Mouse (Mus musculus) erythroblast, adult 5-6 weeks (primary cell): Measurements from ENCODE around the gene Bcl2l11. TPM values are rescaled to one million over a fixed set of nuclear protein-coding genes. Genes with fewer than 3 reads are reported as not detected.
"Not testable (repeated sequence)": the region's sequence is repeated elsewhere in the genome, so short reads cannot be mapped to it uniquely, and the experiment has no call there.

ENCODE experiments used
- ATAC-seq: replicated peaks from 2 replicates; pipeline ENCODE4 v1.8.0; 2016; ENCODE audit warnings: moderate number of reproducible peaks, mild to moderate bottlenecking, moderate TSS enrichment, inconsistent platforms; ENCODE audit not compliant: poor library complexity, low FRiP score, severe bottlenecking
- total RNA-seq, 2 experiments: library from RNA; stranded (forward) in 1 of 2; stranded (reverse) in 1 of 2; fragments of 150-400 nt in 1 of 2; fragments of 200-764, 138-1000 nt in 1 of 2; gene quantifications; 2 replicates each; pipeline versions ENCODE4 v1.2.3 to v1.2.4; 2015 to 2017; ENCODE audit warnings: low replicate concordance in 2 of 2

The Bcl2l11 gene
- 3.8 and 4.0 TPM in 2 replicates for total RNA-seq (2015; ENCODE audit: low replicate concordance)
- total RNA-seq (2017; ENCODE audit: low replicate concordance): 8.1 and 14.8 TPM in 2 replicates

DNA sequence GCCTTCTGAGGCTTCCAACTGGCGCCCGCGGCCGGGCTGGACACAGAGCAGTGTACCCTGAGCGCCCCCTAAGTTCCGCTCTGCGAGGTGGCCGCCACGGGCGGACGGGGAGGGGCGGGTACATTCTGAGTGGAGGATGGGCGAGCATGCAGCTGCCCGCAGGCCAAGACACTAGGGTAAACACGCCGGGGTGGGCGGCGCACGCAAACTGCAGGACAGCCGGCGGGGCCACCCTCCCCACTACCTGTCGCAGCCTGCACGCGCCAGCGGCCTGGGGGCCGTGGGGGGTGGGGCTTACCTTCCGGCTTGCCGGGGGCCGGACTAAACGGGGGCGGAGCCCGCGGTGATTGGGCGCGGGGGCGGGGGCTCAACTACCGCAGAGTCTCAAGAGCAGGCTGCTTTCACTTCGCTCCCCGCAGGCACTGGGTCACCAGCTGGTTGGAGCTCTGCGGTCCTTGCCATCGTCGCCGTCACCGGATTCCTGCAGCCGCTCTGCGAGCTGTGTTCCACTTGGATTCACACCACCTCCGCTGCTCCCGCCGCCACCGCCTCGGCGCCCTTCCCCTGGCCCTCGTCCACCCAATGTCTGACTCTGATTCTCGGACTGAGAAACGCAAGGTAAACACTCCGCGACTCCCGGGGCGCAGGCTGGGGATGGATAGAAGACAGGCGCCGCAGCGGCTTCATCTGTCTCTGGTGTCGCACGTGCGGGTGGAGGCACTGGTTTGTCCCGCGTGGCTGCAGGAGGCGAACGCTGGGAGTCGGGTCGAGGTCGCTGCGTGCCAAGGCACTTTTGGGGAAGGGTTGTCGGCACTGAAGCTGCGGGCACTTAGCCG lies at the start of gene Bcl2l11:
TSS of gene Bcl2l11 (plus strand) at position 404 of the 836 bp plus-strand sequence.
- peak; percentile 79 for ATAC-seq

DNA sequence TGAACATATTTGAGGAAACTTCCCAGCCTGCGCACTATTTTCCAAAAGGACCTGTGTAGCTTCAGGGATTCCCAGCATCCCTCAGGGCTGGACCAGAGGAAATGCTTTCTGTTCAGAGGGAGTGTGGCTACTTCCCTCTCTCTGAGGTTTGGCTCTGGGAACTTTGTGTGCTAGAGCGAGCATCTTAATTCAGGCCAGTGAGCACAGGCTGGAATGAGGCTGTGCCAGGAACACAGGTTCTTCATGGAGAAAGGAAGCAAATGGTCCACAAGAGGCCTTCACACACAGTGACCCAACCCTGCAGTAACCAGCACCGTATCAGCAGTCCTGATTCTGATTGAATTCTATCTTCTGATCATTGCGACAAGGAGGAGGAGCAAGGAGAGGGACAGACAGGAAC lies 48.9 kb upstream of the Bcl2l11 start:
- ATAC-seq: no peak

DNA sequence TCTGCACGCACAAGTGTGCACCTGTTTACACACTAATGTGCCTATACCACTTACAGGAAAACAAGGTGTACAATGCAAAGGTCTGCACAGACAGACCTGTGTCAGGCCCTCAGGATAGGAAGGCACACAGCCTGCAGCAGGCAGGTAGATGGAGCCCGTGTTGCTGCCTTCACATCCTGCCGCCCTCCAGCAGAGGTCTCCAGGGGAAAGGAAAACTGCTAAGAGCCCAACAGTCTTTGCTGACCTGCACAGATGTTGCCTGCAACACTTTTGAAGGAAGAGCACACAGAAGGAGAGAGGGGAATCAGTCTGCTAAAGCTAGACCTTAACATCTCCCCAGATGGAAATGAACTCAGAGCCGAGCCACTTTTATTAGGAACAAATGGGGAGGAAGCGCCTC lies 47.0 kb upstream of the Bcl2l11 start:
- no peak for ATAC-seq

DNA sequence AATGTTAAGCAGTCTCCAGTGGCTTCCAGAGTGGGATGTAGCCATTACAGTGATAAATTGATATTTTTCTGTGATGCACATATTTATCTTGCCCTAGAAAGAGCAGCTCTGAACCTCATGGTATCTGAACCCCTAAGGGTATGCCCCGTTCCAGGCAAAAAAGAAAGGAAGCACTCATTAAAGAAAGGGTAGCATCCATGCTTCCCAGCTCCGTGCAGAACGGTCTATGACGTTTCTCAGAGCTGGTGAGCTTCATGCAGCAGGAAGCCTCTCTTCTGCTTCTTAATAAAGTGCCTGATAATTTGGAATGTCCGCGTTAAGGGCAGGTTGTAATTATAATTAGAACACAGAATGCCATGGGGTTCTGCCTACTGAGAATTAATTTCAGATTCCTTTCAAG lies 46.5 kb upstream of the Bcl2l11 start:
- ATAC-seq: no peak

DNA sequence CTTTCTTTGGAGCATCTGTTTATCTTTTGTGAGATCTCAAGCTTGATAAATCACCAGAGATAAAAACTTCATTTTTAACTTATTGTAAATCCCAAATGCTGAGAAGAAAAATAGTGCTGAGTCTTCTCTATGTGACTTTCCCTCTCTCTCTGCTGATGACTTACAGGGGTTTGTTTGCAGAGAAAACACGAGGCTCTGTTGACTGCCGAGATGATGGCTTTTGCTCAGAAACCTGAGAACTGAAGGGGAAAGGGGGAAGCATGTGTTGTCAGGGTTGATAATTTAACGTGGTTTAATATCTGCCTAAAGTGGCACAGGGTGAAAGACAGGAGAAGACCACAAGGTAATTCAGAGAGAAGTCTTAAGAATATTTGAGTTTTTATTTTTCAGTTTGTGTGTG lies 42.0 kb upstream of the Bcl2l11 start:
- no peak for ATAC-seq

DNA sequence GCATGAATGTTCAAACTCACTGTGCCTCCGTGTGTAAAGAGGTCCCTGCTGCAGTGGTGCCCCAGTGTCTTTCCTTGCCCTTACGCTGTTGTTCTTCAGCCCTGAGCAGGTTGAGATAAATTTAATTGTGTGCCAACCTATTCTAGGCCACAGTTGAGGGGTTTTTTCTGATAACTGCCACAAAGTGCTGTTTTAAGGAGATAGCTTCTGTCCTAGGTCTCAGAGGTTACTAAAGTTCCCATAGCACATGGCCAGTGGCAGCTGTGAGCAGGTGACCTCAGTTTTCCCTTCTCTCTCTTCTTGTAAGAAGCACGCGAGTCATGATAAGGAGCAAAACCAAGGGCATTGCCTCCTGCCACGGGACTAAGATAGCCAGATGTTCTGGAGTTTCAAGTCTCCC lies 41.2 kb upstream of the Bcl2l11 start:
- no peak for ATAC-seq

DNA sequence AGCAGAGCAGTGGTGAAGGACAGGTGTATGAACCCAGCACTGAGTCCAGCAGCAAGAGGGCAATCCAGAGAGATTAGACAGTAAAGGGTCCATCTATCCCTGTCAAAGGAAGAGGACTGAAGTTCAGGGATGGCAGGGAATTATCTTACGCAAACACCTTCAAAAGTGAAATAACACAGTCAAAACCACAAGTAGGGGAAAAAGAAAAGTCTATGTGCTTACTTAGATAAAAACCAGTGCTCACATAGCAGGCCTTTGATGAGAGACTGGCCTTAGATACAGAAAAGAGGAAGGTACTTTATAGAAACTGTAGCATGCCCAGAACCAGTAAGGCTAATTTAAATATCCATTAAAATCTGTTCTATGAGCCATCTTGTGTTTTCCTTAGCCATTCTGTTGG lies 40.4 kb upstream of the Bcl2l11 start:
- ATAC-seq: no peak

DNA sequence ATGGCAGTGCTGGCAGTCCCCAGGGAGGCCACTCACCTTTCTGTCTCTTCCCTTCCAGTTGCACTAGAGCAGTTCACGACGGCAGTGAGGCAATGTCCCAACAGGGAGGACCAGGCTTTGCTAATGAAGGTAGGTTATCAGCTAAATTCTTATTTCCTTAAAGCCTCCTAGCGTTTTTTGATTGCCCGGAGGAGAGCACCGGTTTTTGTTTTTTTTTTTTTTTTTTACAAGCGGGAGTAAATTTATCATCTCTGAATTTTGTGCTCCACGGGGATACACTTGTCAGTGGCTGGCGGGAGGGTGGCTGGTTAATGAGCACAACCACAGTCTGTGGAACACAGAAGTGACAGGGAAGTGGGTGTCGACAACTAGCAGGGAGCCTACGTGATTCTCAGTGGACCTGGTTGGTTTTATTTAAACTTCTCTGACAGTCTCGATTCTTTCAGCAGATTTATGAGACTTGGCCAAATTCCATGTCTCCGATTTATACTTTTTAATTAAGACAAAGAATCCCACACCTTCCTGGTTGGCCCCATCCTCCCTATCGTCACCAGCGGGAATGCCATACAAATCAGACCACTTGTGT lies 39.4 kb upstream of the Bcl2l11 start:
- ATAC-seq: no peak

DNA sequence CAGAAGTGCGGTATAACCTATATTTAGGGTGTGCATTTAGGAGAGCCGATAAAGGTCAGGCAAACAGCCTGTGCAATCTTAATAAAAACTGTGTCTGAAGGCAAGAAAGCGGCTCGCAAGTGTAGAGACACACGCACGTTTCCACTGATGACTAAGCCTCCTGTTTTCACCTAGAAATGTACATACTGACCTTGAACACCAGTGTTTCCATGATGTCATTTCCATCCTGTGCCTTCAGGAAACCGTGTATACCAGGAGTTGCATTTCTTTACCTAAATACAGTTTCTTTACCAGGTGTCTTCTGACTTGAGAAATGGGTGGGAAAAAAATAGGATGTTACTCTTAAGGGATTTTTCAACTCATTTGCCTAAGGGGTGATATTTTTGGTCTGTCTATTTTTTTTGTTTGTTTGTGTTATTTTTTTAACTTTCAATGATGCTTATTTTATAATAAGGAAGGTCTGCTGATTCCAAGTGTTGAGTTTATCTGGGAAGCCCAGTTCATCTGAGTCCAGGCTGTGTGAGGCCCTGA lies 38.8 kb upstream of the Bcl2l11 start:
- ATAC-seq: no peak

DNA sequence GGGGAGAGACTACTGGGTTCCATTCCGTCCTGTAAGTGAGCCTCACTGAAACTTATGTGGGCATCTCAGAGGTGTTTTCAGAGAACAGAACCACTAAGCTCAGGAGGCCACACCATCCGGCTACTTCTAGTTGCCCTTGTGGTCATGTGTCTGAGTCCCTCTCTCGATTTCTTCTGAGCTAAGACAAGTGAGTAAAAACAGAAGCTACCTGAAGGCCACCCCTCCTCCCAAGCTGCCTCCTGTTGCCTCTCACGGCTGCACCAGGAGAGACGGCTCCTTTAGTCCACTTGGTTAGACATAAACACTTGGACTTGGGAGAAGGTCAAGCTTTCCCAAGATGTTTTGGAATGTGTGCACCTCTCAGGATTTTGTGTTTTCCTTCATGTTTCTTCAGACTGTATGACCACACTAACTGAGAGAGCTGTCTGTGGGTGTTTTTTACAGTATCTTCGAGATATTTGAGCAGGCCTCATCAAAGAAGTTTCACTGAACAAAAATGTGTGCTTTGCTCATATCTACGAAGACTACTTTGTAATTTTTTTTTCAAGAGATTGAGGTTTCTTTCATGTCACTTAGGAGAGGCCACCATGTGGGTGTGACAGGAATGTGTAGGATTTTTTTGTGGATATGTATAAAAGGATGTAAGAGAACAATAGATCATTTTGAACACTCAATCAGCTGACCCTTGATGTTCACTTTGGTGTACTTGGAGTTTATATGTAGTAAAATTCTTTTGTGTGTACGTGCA lies 37.9 kb upstream of the Bcl2l11 start:
- ATAC-seq: no peak

DNA sequence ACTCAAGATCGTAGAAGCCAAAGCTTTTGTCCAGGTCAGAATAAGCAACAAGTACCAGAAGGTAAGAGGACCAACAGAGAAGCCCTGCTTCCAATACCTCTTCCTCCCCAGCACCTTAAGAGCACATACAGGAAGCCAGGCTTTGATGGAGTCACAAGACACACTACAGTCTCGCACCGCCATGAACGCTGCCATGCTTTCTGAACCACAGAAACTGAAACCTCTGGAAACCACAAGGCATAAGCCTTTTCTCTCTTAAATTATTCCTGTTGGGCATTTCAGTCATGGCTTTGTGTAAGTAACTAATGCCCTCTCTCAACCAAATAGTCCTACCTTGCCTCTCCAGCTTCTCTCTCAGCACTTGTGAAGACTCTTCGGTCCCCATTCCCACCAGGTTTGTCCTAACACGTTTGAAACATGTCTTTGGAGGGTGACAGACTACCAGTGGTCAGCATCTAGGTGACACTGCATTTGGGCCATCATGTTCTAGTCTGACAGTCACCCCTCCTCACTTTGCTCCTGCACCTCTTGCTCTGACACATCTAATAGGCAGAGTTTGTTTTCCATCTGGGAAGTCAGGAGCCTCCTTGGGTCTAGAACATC lies 35.5 kb upstream of the Bcl2l11 start:
- no peak for ATAC-seq

DNA sequence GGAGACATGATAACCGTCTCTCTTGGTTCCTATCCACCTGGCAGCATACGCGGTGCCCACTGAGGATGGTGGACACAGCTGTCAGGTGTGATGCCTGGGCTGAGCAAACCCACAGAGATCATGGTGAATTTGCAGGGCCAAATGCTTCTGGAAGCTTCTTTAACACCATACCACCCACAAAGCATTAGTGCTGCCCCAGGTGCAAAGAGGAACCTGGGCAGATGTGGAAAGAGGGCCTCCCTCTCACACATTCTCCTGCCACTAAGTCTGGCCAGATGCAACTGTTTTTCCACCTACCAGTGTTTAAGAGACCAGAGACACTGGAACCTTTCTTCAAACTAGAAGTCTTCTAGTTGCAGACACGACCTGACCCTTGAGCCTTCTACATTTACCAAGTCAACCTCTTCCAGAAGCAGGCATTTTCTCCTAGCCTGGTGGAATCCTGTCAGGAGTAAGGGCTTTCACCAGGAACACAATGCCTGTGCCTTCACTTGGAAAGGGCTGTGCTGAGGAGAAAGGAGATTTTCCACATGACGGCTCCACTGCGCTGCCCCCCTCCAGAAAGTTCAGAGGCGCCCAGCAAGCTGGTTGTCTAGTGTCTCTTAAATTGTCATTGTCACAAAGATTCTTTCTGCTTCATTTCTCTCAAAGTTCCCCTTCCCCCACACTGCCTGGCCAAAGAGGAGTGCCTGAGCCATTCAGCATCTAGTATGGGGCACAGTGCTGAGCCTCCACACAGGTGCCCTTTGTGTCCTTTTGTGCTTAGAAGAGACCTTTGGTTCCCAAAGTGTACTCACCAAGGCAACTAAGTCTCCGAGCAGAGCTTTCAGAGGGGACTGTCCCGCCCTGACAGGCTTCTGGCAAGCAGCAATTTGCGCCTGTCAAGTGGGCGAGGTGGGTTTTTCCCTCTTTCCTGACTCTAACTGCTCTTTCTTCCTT lies 34.1 kb upstream of the Bcl2l11 start:
- no peak for ATAC-seq

DNA sequence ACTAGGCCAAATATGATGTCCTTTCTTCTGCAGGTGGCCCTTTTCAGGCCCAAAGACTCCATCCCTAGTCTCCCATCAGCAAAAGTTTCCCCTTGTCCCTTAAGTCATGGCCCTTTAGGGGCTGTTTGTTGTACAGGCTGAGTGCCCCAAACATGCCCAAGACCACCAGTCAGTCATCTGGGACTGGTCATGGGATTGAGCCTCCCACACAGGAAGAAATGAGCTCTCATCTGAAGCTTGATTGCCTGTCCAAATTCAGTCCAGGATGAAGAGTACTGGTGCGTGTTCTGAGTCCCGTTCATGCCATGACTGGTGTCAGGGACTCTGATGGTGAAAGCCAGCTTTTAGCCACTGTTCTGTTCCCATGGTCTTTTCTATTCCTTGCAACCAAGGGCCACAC lies 33.4 kb upstream of the Bcl2l11 start:
- ATAC-seq: no peak

DNA sequence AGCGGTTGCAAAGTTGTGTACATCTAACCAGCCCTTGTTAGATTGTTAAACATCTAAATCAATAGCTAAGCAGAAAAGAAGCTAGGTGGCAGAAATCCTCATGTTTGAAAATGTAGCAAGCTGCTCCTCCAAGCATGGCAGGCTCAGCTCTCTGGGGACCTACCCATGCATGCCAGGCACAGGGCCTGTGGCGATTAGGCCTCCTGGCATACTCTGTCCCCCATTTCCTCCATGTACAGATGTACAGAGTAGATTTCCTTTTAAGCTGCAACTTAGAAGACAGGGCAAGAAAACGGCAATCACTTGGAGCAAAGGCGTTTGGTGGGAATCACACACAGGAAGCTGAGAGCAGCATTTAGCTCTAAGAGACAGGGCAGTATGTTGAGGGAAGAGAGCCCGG lies 31.6 kb upstream of the Bcl2l11 start:
- peak; percentile 40; the same call in 1 of the 2 replicates for ATAC-seq

DNA sequence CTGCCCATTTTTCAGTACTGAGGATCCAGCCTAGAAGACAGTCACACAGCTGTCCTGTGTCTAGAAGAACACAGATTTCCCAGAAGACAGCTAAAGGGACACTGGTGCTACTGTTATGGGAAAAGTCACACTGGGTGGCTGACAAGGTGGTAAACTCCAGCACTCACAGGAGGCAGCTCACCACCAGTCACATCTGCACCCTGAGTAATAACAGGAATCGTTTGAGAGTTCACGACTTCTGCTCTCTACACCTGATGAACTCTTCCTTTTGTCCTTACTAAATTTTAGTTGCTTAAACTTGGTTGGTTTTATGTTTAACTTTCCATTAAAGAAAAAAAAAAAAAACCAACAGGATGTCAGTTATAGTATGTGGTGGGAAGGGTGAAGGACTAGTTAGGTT lies 31.2 kb upstream of the Bcl2l11 start:
- no peak for ATAC-seq

DNA sequence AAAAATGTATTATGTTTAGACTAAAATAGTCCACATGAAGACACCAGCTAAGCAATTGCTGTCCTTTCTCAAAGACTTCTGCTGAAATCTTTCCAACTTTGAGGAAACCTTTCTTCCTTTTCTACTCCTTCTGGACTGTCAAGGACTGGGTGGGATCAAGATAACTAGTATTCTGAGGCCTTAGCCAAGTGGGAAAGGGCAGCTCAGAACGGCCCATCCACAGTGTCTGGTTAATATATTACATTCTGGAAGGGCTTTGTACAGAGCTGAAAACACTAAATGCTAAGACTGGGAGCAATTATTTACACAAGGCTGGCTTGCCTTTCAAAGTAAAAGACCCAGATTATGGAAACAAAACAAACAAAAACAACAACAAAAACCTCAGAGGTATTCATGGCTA lies 30.6 kb upstream of the Bcl2l11 start:
- no peak for ATAC-seq

DNA sequence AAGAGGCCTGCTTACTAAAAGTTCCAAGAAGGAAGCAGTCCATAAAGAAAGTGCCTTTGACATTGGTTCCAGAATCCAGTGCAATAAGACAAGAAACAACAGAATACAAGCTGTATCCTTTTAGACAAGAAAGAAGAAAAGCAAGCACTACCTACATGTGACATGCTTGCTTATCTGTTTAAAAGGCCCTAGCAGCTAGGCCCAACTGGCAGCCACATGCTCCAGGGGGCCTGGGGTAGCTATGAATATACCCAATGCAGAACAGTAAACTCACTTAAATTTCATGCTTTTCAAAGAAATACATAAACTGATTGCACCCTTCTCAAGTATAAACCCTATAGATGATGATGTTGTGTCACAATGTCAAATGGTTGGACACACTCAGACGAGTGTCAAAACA lies 29.8 kb upstream of the Bcl2l11 start:
- ATAC-seq: no peak

DNA sequence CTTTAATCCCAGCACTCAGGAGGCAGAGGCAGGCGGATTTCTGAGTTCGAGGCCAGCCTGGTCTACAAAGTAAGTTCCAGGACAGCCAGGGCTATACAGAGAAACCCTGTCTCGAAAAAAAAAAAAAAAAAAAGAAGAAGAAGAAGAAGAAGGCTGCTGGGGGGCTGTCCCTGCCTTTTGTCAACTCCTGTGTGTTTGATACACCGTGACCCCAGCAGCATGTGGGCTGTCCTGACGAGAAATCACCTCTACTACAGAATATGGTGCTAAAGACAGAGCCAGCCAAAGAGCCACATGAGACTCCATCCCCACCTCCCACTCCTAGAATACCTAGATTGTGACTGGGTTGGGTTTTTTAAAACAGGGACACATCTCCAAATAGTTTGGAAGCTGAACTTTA lies 27.7 kb upstream of the Bcl2l11 start:
- not testable (repeated sequence) for ATAC-seq

DNA sequence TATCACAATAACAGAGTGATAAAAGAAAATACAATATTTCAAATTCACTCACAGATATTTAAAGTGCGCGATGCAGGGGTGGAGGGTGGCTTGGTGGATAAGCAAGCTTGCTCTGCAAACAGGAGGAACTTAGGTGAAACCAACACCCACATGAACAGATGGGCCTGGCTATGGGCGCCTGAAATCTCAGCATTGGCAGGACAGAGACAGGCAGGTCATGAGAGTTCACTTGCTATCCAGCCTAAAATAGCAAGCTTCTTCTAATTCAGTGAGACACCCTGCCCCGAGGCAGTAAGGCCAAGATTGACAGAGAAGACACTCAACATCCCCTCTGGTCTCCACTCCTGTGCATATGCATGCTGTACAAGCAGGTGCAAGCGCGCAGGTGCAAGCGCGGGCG lies 23.8 kb upstream of the Bcl2l11 start:
- ATAC-seq: no peak
